Mouse (Mus musculus): ENCODE data around the gene Cfl2.

DNA sequence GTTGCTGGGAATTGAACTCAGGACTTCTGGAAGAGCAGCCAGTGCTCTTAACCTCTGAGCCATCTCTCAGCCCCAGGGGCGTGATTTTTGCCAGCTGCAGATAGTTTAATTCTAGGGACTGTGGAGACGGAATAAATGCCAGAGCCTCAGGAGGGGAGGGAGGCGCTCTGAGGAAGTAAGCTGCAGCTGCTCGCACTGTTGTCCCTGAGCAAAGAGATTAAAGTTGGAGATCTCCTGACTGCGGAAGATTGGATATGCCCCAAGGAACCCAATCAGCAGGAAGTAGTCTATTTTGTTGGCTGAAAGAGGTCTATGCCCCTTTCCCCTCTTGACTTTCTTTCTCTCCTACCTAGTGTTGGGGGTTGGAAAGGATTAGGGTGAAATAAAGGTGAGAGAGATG, 14.2 kb upstream of the Cfl2 start:
- TF ChIP-seq CTCF (IDR thresholded peaks at IDR 0.05; ENCODE audit: borderline replicate concordance, extremely low read depth, insufficient read depth, insufficient read length) = no peak
- no peak for TF ChIP-seq POLR2A (IDR thresholded peaks at IDR 0.05; ENCODE audit: borderline replicate concordance, extremely low read depth, insufficient read depth, insufficient read length, poor library complexity, severe bottlenecking)

All from brain, embryonic 14.5 days (tissue).